Mouse (Mus musculus) left cerebral cortex, adult 8-10 months (tissue): ENCODE results near the gene Sdhd. TPM values are rescaled to one million over a fixed set of nuclear protein-coding genes. Genes with fewer than 3 reads are reported as not detected.
A peak's percentile ranks its signal among the peaks of the same experiment; 100 is the strongest.
"Not testable (repeated sequence)": the region's sequence is repeated elsewhere in the genome, so short reads cannot be mapped to it uniquely, and the experiment has no call there.

Experiments
- DNase-seq, 2 experiments: peaks; one replicate each; pipeline ENCODE4 v3.0.0; 2022; ENCODE audit warnings: low spot score in 2 of 2
- total RNA-seq, 4 experiments: library from RNA; stranded (reverse); gene quantifications; 2 replicates each; pipeline ENCODE4 v1.2.4; 2022

Gene Sdhd
- total RNA-seq, result 100 to 1,000 TPM; 102 to 113 (median 109) TPM

DNA sequence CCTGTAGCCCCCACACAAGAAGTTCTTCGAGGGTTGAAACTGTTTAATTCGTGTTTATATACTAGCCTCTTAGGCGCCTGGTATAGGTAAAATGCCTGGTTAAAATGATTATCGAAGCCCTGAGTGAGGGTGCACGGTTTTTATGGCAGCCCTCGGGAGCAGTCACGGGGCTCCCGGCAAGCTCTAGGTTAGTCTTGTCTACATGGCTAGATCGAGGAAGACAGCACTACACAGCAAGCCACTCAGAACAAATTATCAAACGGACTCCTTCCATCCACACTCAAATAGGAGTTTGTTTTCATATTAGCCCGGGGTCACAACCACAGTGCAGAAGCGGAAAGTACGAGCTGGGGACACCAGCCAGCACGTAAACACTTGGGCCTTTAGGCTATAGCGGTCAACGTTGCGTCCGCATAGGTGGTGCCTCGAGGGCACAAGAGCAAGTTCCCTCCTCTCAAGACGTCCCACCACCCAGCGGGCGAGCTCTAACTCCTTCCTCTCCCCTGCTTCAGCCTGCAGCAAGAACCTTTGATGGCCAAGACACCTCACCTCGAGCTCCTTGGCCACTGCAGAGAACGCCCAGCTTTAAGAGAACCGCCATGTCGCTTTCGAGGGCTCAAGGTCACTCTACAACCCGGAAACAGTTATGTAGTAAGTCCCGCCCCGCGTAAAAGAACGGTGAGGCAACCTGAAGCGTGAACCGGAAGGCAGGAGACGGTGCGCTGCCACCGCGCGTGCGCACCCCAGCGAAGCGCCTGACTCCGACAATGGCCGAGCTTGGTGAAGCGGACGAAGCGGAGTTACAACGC is at the start of gene Sdhd, which contains the start of gene Timm8b:
Gene Sdhd (minus strand): TSS at position 624 of the 809 bp plus-strand sequence.
Gene Timm8b (plus strand): TSS at position 722 of the 809 bp plus-strand sequence.
- peak; percentile 85 to 95 for DNase-seq

- DNase-seq, result no peak
These were observed 46.9 kb upstream of the Sdhd start for GRCm38 (mm10) chr9:50650503-50650902.

DNA sequence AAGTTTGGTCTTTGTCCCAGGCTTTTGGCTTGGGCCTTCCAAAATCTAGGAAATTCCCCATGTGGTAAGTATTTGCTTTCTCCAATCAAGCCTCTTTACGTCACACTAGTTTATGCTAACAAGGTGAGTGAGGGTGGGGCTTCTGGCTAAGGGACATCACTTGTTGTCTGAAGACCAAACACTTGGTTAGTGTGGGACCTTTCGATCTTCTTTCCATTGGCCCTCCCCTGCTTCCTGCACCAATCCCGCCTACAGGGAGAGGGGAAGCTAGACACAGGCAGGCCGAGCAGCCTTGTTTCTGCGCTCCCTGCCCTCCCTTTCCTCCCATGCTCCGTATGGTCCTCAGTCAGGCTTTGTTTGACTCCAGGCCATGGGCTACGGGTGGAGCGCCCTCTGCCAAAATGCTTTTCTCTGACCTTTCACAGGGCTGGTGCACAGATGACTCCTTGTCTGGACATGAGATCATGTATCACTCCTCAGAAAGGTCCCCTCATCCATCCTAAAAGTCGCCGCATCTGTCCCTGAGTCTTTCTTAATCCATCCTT is 43.3 kb upstream of the Sdhd start:
- no peak for DNase-seq

GRCm38 (mm10) chr9:50634270-50634669 is 30.7 kb upstream of the Sdhd start:
- no peak for DNase-seq

DNA sequence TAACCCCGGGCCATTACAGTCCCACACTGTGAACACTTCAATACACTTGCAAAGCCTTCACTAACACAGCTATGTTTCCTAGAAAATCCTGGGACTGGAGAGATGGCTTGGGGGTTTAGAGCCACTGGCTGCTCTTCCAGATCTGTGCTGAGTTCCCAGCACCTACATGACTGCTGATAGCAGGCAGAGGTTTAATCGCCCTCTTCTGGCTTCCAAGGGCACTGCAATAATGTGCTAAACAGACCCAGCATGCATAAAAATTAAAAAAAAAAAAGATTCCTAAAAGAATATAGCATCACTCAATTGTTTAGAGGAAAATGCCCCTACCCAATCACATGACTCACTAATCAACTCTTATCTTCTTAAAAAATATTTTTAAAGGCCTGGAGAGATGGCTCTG is 29.4 kb upstream of the Sdhd start:
- DNase-seq, result no peak

DNA sequence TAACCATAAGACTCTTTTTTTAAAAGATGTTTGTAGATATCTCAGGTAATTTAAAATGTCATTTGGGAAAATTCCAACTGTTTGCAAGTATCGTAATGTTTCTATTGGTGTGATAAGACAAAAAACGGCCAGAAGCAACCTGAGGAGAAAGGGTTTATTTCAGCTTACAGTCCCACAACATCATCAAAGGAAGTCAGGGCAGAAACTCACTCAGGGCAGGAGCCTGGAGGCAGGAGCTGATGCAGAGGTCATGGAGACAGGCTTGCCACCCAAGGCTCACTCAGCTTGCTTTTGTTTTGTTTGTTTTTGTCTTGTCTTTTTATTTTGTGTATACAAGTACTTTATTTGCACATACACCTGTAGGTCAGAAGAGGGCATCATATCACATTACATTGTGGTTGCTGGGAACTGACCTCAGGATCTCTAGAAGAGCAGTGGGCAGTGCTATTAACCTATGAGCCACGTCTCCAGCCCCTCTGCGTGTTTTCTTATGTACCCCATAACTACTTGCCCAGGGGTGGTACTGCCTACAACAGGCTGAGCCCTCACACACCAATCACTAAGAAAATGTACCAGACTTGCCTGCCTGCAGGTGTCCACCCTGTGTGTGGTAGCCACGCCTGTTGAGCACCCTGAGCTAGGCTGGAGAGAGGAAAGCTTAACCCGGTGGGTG is 28.5 kb upstream of the Sdhd start:
- DNase-seq, result no peak

- not testable (repeated sequence) for DNase-seq
These were observed 27.3 kb upstream of the Sdhd start for GRCm38 (mm10) chr9:50630903-50631302.

DNA sequence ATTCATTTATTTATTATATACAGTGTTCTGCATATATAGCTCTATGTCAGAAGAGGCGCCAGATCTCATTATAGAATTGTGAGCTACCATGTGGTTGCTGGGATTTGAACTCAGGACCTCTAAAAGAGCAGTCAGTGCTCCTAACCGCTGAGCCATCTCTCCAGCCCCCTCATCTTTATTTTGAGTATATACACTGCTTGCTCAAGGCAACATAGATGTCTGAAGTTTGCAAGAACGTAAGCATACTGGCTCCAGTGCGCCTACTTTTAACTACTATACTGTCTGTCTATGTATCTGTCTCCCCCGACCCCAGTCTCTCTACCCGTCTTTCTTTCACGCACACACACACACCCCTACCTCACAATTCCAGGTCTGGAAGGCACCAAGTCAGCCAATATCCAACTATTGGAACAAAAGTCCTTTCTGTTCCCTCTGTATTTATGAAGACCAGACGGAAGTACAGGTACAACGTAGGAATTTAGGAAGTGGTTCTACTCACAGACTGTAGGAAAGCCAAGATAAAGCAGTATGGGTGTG is 14.2 kb upstream of the Sdhd start:
- no peak for DNase-seq

- DNase-seq, result peak; percentile 87 to 91
These were observed 13.4 kb upstream of the Sdhd start, which contains the start of the genes Pih1d2 and Nkapd1 for GRCm38 (mm10) chr9:50616766-50617603. Pih1d2 (plus strand) TSS chr9:50617321. Nkapd1 (minus strand) TSS chr9:50617464.

- DNase-seq, result no peak
These were observed 12.5 kb upstream of the Sdhd start for GRCm38 (mm10) chr9:50616161-50616560.

- DNase-seq, result no peak
These were observed 8.5 kb upstream of the Sdhd start for GRCm38 (mm10) chr9:50612115-50612514.

GRCm38 (mm10) chr9:50604338-50604737 is 726 bp upstream of the Sdhd start:
- no peak for DNase-seq

DNA sequence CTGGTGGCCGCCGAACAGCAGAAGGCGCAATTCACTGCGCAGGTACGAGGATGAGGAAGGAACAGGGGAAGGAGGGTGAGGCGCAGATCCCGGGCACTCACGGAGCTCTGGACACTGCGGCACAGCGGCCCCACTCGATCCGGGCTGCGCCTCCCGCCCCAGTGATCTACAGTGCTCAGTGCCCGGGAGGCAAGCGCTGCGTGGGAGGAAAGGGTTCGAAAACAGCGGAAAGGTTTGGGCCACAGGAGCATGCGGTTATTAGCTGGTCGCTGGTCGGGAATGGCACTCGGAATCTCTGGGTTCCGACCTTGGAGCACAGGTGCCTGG is 349 bp upstream of the Sdhd start:
- no peak for DNase-seq

GRCm38 (mm10) chr9:50602055-50602845 is 1.4 kb downstream of the Sdhd start:
- no peak for DNase-seq

DNA sequence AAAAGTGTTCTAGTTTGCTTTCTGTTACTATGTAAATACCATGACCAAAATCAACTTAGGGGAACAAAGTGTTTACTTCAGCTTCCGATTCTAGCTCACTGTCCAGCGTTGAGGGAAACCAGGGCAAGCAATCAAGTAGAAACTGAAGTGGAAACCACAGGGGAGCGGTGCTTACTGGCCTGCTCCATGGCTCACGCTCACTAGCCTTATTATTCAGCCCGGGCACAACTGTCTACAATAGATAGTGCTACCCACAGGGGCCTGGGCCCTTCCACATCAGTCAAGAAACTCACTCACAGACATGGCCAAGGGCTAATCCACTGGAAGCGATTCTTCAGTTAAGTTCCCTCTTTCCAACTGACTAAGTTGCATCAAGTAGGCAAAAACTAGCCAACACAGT is 2.1 kb downstream of the Sdhd start:
- DNase-seq, result no peak

DNA sequence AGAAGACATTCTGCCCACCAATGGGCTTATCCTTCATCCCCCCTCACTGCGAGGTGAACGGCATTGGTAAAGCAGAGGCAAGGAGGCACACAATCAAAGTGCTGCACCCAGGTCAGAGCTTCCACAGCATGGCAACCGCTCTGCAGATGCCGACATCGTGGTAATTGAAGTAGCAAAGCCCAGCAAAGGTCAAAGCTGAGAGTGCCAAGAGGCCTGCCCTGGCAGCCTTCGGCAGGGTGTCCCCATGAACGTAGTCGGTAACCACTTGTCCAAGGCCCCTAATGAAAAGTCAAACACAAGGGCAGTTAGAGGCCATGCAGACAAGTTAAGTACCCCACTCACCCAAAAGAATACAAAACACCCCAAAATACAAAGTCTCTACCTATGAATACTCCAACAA is 6.6 kb downstream of the Sdhd start:
- no peak for DNase-seq

DNA sequence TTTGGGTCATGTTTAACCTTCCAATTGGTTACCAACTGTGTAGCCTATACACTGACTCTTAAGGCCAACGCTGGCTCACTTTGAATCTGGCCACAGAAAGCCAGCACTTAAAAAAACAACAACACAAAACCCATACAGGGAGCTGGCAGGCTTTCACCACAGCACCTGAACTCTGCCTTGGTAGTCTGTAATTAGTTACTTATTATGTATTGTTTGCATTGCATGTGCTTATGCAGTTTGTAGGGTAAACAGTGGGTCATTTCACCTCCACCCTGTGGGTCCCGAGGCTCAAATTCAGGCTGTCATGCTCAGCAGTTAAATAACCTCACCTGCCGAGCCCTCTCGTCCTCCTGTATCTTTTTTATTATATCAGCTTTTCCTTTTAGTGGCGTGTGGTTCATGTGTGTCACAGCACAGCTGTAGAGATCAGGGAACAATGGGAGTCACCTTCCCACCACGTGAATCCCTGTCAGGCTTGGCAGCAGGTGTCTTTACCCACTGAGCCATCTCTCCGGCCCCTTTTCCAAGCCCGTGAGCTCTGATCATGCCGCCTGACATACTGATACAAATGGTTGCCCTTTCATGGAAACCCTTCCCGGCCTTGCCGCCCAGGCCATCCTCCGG is 8.7 kb downstream of the Sdhd start:
- DNase-seq, result no peak

- no peak for DNase-seq
These were observed 10.1 kb downstream of the Sdhd start for GRCm38 (mm10) chr9:50593544-50593943.

GRCm38 (mm10) chr9:50592955-50593354 is 10.7 kb downstream of the Sdhd start:
- no peak for DNase-seq
